Mouse (Mus musculus) kidney, embryonic 14.5 days (tissue): ENCODE data around the gene Ypel1. TPM values are rescaled to one million over a fixed set of nuclear protein-coding genes. Genes with fewer than 3 reads are reported as not detected.
A peak's percentile ranks its signal among the peaks of the same experiment; 100 is the strongest.

Source experiments
- ATAC-seq: fragments of 200-750 bp; cut with Nextera tagmentation; 2 replicates; pipeline ENCODE4 v1.8.0; 2017; ENCODE audit warnings: moderate number of reproducible peaks, mild to moderate bottlenecking, moderate TSS enrichment, moderate library complexity; ENCODE audit not compliant: low FRiP score, low TSS enrichment
- H3K27ac ChIP-seq: fragments of 300-500 bp; sonication (generic); 2 replicates; pipeline ENCODE4 v1.5.1; 2014; ENCODE audit warnings: low read depth, mild to moderate bottlenecking, low read length, moderate library complexity, mixed read lengths
- H3K27me3 ChIP-seq: fragments of 300-500 bp; sonication (generic); 2 replicates; pipeline ENCODE4 v1.6.1; 2014; ENCODE audit warnings: mild to moderate bottlenecking, low read length; ENCODE audit not compliant: control insufficient read depth, insufficient read depth
- H3K36me3 ChIP-seq: fragments of 300-500 bp; sonication (generic); 2 replicates; pipeline ENCODE4 v1.6.1; 2014; ENCODE audit warnings: low read length, mixed read lengths; ENCODE audit not compliant: control insufficient read depth, insufficient read depth
- H3K4me1 ChIP-seq: fragments of 300-500 bp; sonication (generic); 2 replicates; pipeline ENCODE4 v1.6.1; 2014; ENCODE audit warnings: low read length, mixed read lengths; ENCODE audit not compliant: control insufficient read depth, insufficient read depth
- H3K4me2 ChIP-seq: fragments of 300-500 bp; sonication (generic); replicated peaks from 2 replicates; pipeline ENCODE4 v1.6.1; 2014; ENCODE audit warnings: low read depth, mild to moderate bottlenecking, low read length
- H3K4me3 ChIP-seq: fragments of 300-500 bp; sonication (generic); 2 replicates; pipeline ENCODE4 v1.5.1; 2014; ENCODE audit warnings: mild to moderate bottlenecking, low read length
- H3K9ac ChIP-seq: fragments of 300-500 bp; sonication (generic); 2 replicates; pipeline ENCODE4 v1.6.1; 2014; ENCODE audit warnings: low read depth, mild to moderate bottlenecking, low read length, moderate library complexity
- H3K9me3 ChIP-seq: fragments of 300-500 bp; sonication (generic); 2 replicates; pipeline ENCODE4 v1.6.1; 2016; ENCODE audit warnings: low read length; ENCODE audit not compliant: control insufficient read depth
- WGBS: fragments of 180-500 bp; shearing (Covaris S2); extraction: QIAGEN DNeasy Blood & Tissue Kit; methylation state at CpG from one replicate; pipeline ENCODE4 v1.1.7; 2014; 5-methylcytosine and 5-hydroxymethylcytosine counted together
- microRNA counts: library from miRNA; unstranded; fragments of <30 nt; microRNA quantifications from one replicate; lab custom pipeline; 2017
- microRNA-seq: library from miRNA; unstranded; fragments of <30 nt; microRNA quantifications from one replicate; pipeline ENCODE4, GENCODE M21; 2016
- polyA plus RNA-seq: library from polyadenylated mRNA; unstranded; fragments of >200 nt; fragmentation: Nextera tagmentation; extraction: Ambion mirVana; gene quantifications from 2 replicates; pipeline ENCODE4 v1.2.1, GENCODE M21; 2014

Ypel1 gene
- polyA plus RNA-seq, 1 experiment from 2014 or later = 54.5 TPM

- no peaks in the 10 kb centered on the region for H3K9me3 ChIP-seq
- H3K27me3 ChIP-seq = no peaks in the 10 kb centered on the region
- 4% methylated on average over 43 of the region's 43 CpGs for WGBS
- peak overlapping the region; percentile 47; the same call in 1 of the 2 replicates for H3K27ac ChIP-seq
- H3K4me2 ChIP-seq = peak overlapping the region; percentile 93
- no peaks in the 10 kb centered on the region; the same call in 1 of the 2 replicates for H3K4me1 ChIP-seq
- H3K9ac ChIP-seq = peak overlapping the region; percentile 77
- H3K36me3 ChIP-seq = no peaks in the 10 kb centered on the region
- H3K4me3 ChIP-seq = peak overlapping the region; percentile 73
- ATAC-seq = peak; percentile 2
Observed at GRCm38 (mm10) chr16:17131191-17132088, 61.9 kb downstream of the Ypel1 start.

GRCm38 (mm10) chr16:17132089-17132905, 62.8 kb downstream of the Ypel1 start, which contains the start of gene Sdf2l1:
Sdf2l1 (minus strand) TSS chr16:17132383.
- Histone ChIP-seq H3K27ac (peak within 1 kb of the TSS; percentile 47; the same call in 1 of the 2 replicates), H3K4me3 (peak within 1 kb of the TSS; percentile 73), H3K9me3 (no peaks in the 10 kb centered on the region), H3K36me3 (no peaks in the 10 kb centered on the region), H3K4me1 (no peaks in the 10 kb centered on the region; the same call in 1 of the 2 replicates), H3K9ac (peak within 1 kb of the TSS; percentile 77), H3K4me2 (peak within 1 kb of the TSS; percentile 93), H3K27me3 (no peaks in the 10 kb centered on the region)
- under 1% methylated on average over 46 of the region's 47 CpGs for WGBS
- ATAC-seq = peak; percentile 98

GRCm38 (mm10) chr16:17132906-17133200, 63.4 kb downstream of the Ypel1 start:
- peak overlapping the region; percentile 5 for H3K9ac ChIP-seq
- no peaks in the 10 kb centered on the region for H3K27me3 ChIP-seq
- WGBS = 25% methylated on average over 7 of the region's 7 CpGs
- H3K27ac ChIP-seq = no peak overlapping the region
- peak overlapping the region; percentile 93 for H3K4me2 ChIP-seq
- H3K36me3 ChIP-seq = no peaks in the 10 kb centered on the region
- peak; percentile 11; the same call in 1 of the 2 replicates for ATAC-seq
- no peaks in the 10 kb centered on the region; the same call in 1 of the 2 replicates for H3K4me1 ChIP-seq
- H3K9me3 ChIP-seq = no peaks in the 10 kb centered on the region
- H3K4me3 ChIP-seq = peak overlapping the region; percentile 73

MicroRNA genes within 50 kb of the gene (microRNA counts, 519-probe panel; counts per million panel counts)
- 7,257 counts per million, percentile 77 among the panel's probes with 10 or more counts for microRNA mmu-miR-130b (lab: Ali Mortazavi, UCI)
- 5,511 counts per million, percentile 53 among the panel's probes with 10 or more counts for microRNA mmu-miR-301b (lab: Ali Mortazavi, UCI)

Small RNA genes within 50 kb of the gene (microRNA-seq; reads per million reads assigned to microRNA genes)
- 7,836 reads per million, percentile 94 among the genes with 10 or more reads in this experiment for gene Mir130b
- 101 reads per million, percentile 54 among the genes with 10 or more reads in this experiment for gene Mir301b

Other genes starting within 250 kb of the Ypel1 start
- gene Spag6l, start 240.2 kb upstream of the Ypel1 start, polyA plus RNA-seq = 0.60 and 0.77 TPM in 2 replicates
- not detected in 2 replicates for gene Igll1, start 205.7 kb upstream of the Ypel1 start, polyA plus RNA-seq
- gene Top3b, start 199.0 kb upstream of the Ypel1 start, polyA plus RNA-seq = 55.6 and 81.4 TPM in 2 replicates
- 1.7 and 2.8 TPM in 2 replicates for gene Vpreb1, start 198.9 kb upstream of the Ypel1 start, polyA plus RNA-seq
- 11.0 and 21.3 TPM in 2 replicates for gene Ppm1f, start 173.2 kb upstream of the Ypel1 start, polyA plus RNA-seq
- gene Mapk1, start 86.3 kb upstream of the Ypel1 start, polyA plus RNA-seq = 197 and 210 TPM in 2 replicates
- 131 and 142 TPM in 2 replicates for gene Ppil2, start 41.6 kb downstream of the Ypel1 start, polyA plus RNA-seq
- 64.3 and 72.8 TPM in 2 replicates for gene 2610318N02Rik, start 55.5 kb downstream of the Ypel1 start, polyA plus RNA-seq
- 55.3 and 66.5 TPM in 2 replicates for gene Sdf2l1, start 62.7 kb downstream of the Ypel1 start, polyA plus RNA-seq
- gene Ydjc, start 74.9 kb downstream of the Ypel1 start, polyA plus RNA-seq = 9.1 and 11.9 TPM in 2 replicates
- gene Ccdc116, start 77.5 kb downstream of the Ypel1 start, polyA plus RNA-seq = 0.54 and 0.91 TPM in 2 replicates
- 376 and 405 TPM in 2 replicates for gene Ube2l3, start 133.0 kb downstream of the Ypel1 start, polyA plus RNA-seq
- 0.27 and 0.37 TPM in 2 replicates for gene Rimbp3, start 138.9 kb downstream of the Ypel1 start, polyA plus RNA-seq
- 4.0 and 4.3 TPM in 2 replicates for gene Hic2, start 163.9 kb downstream of the Ypel1 start, polyA plus RNA-seq
- gene Tmem191c, start 206.4 kb downstream of the Ypel1 start, polyA plus RNA-seq = 10.2 and 11.1 TPM in 2 replicates